Mouse (Mus musculus) thymus, adult 2 months (tissue): ENCODE results near the gene Dck.

Experiments
- CTCF ChIP-seq: fragments of 200-500 bp; IDR thresholded peaks from 2 replicates; pipeline ENCODE4 v1.5.1; 2012; ENCODE audit warnings: mild to moderate bottlenecking, control low read depth, low read length, moderate library complexity, borderline replicate concordance; ENCODE audit not compliant: control insufficient read depth, poor library complexity, insufficient read depth; ENCODE audit errors: extremely low read depth
- POLR2A ChIP-seq: fragments of 200-500 bp; IDR thresholded peaks from 2 replicates; pipeline ENCODE4 v1.6.1; 2012; ENCODE audit warnings: mild to moderate bottlenecking, low read length, control low read depth, moderate library complexity; ENCODE audit not compliant: control insufficient read depth, poor library complexity, insufficient read depth; ENCODE audit errors: extremely low read depth

- no peak for TF ChIP-seq POLR2A
- TF ChIP-seq CTCF, result no peak
These were observed 56.7 kb downstream of the Dck start for GRCm38 (mm10) chr5:88821542-88821941.
